Mouse (Mus musculus) ES-E14 (cell line): ENCODE measurements around the gene St8sia1. TPM values are rescaled to one million over a fixed set of nuclear protein-coding genes. Genes with fewer than 3 reads are reported as not detected.

ENCODE experiments used
- DNase-seq: peaks from one replicate; pipeline ENCODE4 v3.0.0-alpha.2; 2013; ENCODE audit warnings: low read depth, low spot score
- H3K27ac ChIP-seq: 2 replicates; pipeline ENCODE4 v1.5.1; 2012; ENCODE audit warnings: low read depth, mild to moderate bottlenecking, low read length, moderate library complexity, mixed read lengths; ENCODE audit not compliant: poor library complexity, insufficient read depth, severe bottlenecking
- H3K36me3 ChIP-seq: 2 replicates; pipeline ENCODE4 v1.6.1; 2012; ENCODE audit warnings: mild to moderate bottlenecking, low read length, moderate library complexity, mixed read lengths; ENCODE audit not compliant: control insufficient read depth, poor library complexity, insufficient read depth, severe bottlenecking
- H3K4me1 ChIP-seq, 2 experiments: fragments of 150-350 bp in 1 of 2; sonication (generic) in 1 of 2; 2 replicates each; pipeline ENCODE4 v1.6.1; 2012; ENCODE audit warnings: low read length in 2 of 2, mild to moderate bottlenecking in 1 of 2, mixed read lengths in 1 of 2; ENCODE audit not compliant: control insufficient read depth in 2 of 2, insufficient read depth in 2 of 2, poor library complexity in 1 of 2
- H3K4me3 ChIP-seq, 2 experiments: fragments of 150-350 bp in 1 of 2; sonication (generic) in 1 of 2; 2 replicates each; pipeline ENCODE4 v1.5.1; 2012; ENCODE audit warnings: low read length in 2 of 2, low read depth in 1 of 2, mild to moderate bottlenecking in 1 of 2, mixed read lengths in 1 of 2; ENCODE audit not compliant: insufficient read depth in 1 of 2, poor library complexity in 1 of 2, severe bottlenecking in 1 of 2
- H3K9ac ChIP-seq: 2 replicates; pipeline ENCODE4 v1.6.1; 2012; ENCODE audit warnings: low read depth, mild to moderate bottlenecking, low read length, mixed read lengths; ENCODE audit not compliant: poor library complexity, insufficient read depth, severe bottlenecking
- H3K9me3 ChIP-seq: fragments of 150-350 bp; sonication (generic); 2 replicates; pipeline ENCODE4 v1.6.1; 2012; ENCODE audit warnings: low read depth, mild to moderate bottlenecking, low read length; ENCODE audit not compliant: control insufficient read depth, insufficient read depth
- CHD2 ChIP-seq: IDR thresholded peaks from 2 replicates; pipeline ENCODE4 v1.6.1; 2014; ENCODE audit warnings: mild to moderate bottlenecking, low read depth, low read length, inconsistent platforms
- HCFC1 ChIP-seq: IDR thresholded peaks from 2 replicates; pipeline ENCODE4 v1.6.1; 2012; ENCODE audit warnings: low read length, inconsistent platforms, borderline replicate concordance; ENCODE audit not compliant: insufficient read depth
- MAFK ChIP-seq: IDR thresholded peaks from 2 replicates; pipeline ENCODE4 v1.6.1; 2014; ENCODE audit warnings: mild to moderate bottlenecking, low read depth, low read length, inconsistent platforms; ENCODE audit not compliant: insufficient read depth
- ZC3H11A ChIP-seq: IDR thresholded peaks from 2 replicates; pipeline ENCODE4 v1.6.1; 2012; ENCODE audit warnings: low read depth, mild to moderate bottlenecking, inconsistent platforms, low read length, borderline replicate concordance
- ZNF384 ChIP-seq: IDR thresholded peaks from 2 replicates; pipeline ENCODE4 v1.6.1; 2012; ENCODE audit warnings: low read depth, low read length, inconsistent platforms
- in situ Hi-C, 2 experiments: fragments of 600-800 bp; cut with MboI; formaldehyde crosslinking; loops; one replicate each; pipeline ENCODE4 v1.15.1; 2025; ENCODE audit warnings: low sequenced_read_pairs in 2 of 2, inconsistent platforms in 1 of 2; ENCODE audit not compliant: unreplicated experiment in 2 of 2
- total RNA-seq: library from RNA; depleted of rRNA; stranded (reverse); fragments of 300-350 nt; gene quantifications from 2 replicates; pipeline ENCODE4 v1.2.3, GENCODE M21; 2012

St8sia1 gene
- total RNA-seq, 1 experiment, result 8.2 TPM

DNA sequence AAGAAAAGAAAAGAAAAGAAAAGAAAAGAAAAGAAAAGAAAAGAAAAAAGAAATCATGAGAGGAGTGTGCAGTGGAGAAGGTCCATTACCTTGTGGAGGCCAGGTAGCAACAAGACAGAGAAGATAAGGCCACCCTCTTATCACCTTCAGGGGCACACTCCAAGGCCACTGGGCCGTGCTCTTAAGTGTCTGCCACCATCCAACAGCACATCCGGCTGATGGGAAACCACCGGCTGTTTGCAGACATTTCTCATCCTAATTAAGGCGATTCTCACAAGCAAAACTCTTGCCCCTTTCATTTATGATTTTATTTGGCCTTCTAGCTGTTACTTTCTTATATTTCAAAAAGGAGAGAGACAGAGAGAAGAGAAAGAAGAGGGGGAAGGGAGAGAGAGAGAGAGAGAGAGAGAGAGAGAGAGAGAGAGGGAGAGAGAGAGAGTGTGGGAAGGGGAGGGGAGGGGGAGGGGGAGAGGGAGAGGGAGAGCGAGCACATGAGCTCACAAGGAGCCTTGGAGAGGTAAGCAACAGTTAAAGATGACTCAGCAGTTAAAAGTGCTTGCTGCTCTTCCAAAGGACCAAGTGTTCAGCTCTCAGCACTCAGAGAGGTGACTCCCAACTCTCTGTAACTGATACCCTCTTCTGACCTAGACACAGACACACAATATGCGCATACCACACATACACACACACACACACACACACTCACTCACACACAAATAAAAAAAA is 154.7 kb downstream of the St8sia1 start:
- Histone ChIP-seq H3K4me1 (peaks cover 9 to 11% of the 10 kb centered on the region in 2 experiments), H3K4me3 (no peak overlapping the region), H3K27ac (0 out of 2 replicates have a peak overlapping the region, but pooled peaks have one; percentile 13), H3K9me3 (no peaks in the 10 kb centered on the region), H3K9ac (no peak overlapping the region), H3K36me3 (no peaks in the 10 kb centered on the region)
- TF ChIP-seq ZNF384 (no peak), MAFK (peak; percentile 96), CHD2 (no peak), ZC3H11A (no peak), HCFC1 (no peak)
- no peak for DNase-seq
- in situ Hi-C loops, result no loop called here

DNA sequence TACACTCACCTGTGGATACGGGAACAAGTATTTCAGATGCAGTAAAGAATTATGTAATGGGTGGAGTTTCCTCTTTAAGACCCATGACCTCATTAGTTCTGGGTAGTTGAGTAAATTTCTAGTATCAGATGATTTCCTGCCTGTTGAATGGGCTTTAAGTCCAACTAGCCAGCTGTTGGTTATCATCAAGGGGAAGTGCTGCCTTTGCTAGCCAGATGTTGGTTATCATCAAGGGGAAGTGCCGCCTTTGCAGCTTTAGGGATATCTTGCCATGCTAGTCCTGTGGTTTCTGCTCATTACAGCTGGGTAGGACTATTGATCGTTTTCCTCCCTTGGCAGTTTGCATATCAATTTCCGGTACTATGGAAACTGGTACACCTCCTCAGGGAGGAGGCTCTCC is 157.9 kb downstream of the St8sia1 start:
- Histone ChIP-seq H3K4me3 (no peak overlapping the region), H3K9ac (no peak overlapping the region), H3K4me1 (peaks cover 7 to 9% of the 10 kb centered on the region in 2 experiments), H3K27ac (no peak overlapping the region), H3K9me3 (no peaks in the 10 kb centered on the region), H3K36me3 (no peaks in the 10 kb centered on the region)
- TF ChIP-seq MAFK, result no peak
- TF ChIP-seq ZC3H11A, result no peak
- no peak for TF ChIP-seq ZNF384
- no peak for TF ChIP-seq HCFC1
- no peak for TF ChIP-seq CHD2
- DNase-seq, result no peak
- in situ Hi-C loops, result no loop called here

DNA sequence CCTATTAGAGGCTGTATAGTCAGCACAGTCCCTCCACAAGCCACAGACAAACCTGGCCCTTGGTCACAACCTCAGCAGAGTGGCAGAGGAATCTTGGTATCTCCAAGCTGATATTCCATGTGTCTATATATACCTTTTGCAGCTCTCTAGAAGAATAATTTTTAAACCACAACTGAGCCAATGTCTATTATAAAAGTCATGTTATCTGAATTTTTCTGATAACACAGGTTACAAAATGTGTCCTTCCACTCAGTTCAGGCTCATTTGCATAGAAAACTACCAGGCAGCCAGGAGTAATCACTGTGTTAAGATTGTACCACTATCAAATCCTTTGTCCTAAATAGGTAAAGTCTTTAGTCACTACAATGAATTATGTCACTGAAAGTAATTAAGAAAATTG is 159.8 kb downstream of the St8sia1 start, which contains the start of gene Sult6b2:
Gene Sult6b2 (minus strand): TSS at position 101 of the 400 bp plus-strand sequence.
- DNase-seq, result no peak
- no peaks in the 10 kb centered on the region for H3K36me3 ChIP-seq
- no peak within 1 kb of the TSS for H3K27ac ChIP-seq
- TF ChIP-seq CHD2 (no peak), ZNF384 (no peak), MAFK (no peak), ZC3H11A (no peak), HCFC1 (no peak)
- in situ Hi-C loops, result no loop called here
- no peak within 1 kb of the TSS for H3K9ac ChIP-seq
- H3K4me1 ChIP-seq, result peaks cover 0 to 2% of the 10 kb centered on the region in 2 experiments; a peak in 1 of 4 replicates
- no peak within 1 kb of the TSS for H3K4me3 ChIP-seq
- no peaks in the 10 kb centered on the region for H3K9me3 ChIP-seq

DNA sequence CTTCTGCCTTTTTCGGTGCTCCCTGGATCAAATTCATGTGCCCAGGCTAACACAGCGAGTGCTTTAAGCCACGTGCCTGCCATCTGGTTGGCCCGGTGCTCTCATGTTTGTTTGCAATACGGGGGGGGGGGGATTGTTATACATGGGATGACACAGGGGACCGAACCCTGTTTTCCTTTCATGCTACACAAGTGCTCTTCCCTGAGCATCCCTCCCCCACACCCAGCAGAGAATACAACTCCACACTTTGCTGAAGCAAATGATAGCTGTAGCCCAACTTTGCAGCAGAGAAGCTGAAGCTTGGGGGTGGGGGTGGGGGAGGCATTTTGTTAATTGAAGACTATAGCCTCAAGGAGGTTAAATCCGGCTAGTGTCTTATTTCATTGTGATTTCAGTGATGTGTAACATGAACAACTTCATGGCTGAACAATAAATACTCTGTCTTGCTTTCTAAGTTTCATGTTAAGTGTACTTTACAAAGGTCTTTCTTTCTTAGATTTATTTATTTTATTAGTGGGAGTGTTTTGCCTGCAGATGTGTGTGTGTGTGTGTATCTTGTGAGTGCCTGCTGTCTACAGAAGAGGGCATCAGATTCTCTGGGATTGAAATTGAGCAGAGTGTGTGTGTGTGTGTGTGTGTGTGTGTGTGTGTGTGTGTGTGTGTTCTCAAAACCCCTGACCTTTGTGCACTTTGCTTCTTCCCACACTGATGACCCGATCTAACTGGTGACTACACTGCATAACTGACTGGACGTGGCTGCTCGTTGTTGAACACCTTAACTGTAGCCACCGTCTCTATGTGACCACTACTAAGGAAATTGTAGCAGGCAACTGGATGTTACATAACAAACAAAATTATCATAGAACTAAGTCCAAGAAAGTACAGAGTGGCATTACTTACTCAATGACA is 161.4 kb downstream of the St8sia1 start:
- Histone ChIP-seq H3K4me1 (no peaks in the 10 kb centered on the region), H3K9me3 (no peaks in the 10 kb centered on the region), H3K36me3 (no peaks in the 10 kb centered on the region), H3K27ac (no peak overlapping the region), H3K4me3 (no peak overlapping the region), H3K9ac (no peak overlapping the region)
- in situ Hi-C loops, result no loop called here
- no peak for TF ChIP-seq ZNF384
- TF ChIP-seq CHD2, result no peak
- TF ChIP-seq ZC3H11A, result no peak
- no peak for TF ChIP-seq MAFK
- no peak for TF ChIP-seq HCFC1
- DNase-seq, result no peak

DNA sequence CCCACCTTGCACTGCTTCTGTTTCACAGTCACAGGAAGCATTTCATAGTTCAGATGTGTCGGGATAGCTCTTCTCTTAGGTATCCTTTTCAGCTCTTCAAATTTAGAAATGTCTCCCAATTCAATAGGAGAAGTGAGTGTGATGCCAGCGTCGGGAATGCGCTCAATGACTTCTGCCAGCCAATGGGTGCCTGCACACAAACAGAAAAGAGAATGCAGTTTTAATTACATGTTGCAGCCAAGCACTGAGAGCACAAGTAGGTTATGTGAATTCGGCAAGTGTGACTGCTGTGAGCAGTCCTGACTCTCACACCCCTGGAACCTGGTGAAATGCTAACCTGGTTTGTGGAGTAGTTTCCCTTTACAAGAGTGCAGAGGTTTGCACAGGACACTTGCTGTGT is 162.6 kb downstream of the St8sia1 start:
- DNase-seq, result no peak
- H3K9me3 ChIP-seq, result no peaks in the 10 kb centered on the region
- no peak overlapping the region for H3K9ac ChIP-seq
- H3K4me1 ChIP-seq, result no peaks in the 10 kb centered on the region
- H3K4me3 ChIP-seq, result no peak overlapping the region
- H3K27ac ChIP-seq, result no peak overlapping the region
- TF ChIP-seq MAFK, result no peak
- TF ChIP-seq ZC3H11A, result no peak
- no peaks in the 10 kb centered on the region for H3K36me3 ChIP-seq
- in situ Hi-C loops, result no loop called here
